Mouse (Mus musculus) adipocyte (in vitro differentiated cells): ENCODE data around the gene Fbxo42.

Source experiments
- DNase-seq: peaks from one replicate; pipeline ENCODE4 v3.0.0-alpha.2; 2016; ENCODE audit warnings: low spot score

The Fbxo42 gene

GRCm38 (mm10) chr4:141251071-141251470 is 103.4 kb downstream of the Fbxo42 start:
- no peak for DNase-seq

DNA sequence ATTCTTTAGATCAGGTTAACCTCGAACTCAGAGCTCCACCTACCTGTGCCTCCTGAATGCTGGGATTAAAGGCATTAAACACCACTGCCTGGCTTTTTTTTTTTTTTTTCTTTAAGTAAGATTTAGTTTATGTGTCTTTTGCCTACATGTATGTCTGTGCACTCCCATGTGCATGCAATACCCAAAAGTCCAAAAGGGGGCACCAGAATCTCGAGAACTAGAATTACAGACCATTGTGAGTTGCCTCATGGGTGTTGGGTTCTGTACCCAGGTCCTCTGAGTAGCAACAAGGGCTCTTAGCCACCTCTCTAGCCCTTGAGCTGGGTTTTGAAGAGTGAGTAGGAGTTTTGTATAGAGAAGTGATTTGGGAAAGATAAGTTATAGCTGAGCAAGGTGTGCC is 104.9 kb downstream of the Fbxo42 start:
- no peak for DNase-seq
